Mouse (Mus musculus) G1E (cell line): ENCODE data around the gene Sf3a2.

Source experiments
- CTCF ChIP-seq: IDR thresholded peaks from 2 replicates; pipeline ENCODE4 v1.5.1; 2012; ENCODE audit warnings: low read depth, low read length, inconsistent platforms, mixed read lengths
- GATA2 ChIP-seq: IDR thresholded peaks from 2 replicates; pipeline ENCODE4 v1.6.1; 2012; ENCODE audit warnings: low read depth, low read length, inconsistent platforms, borderline replicate concordance
- POLR2AphosphoS5 ChIP-seq: IDR thresholded peaks from 2 replicates; pipeline ENCODE4 v1.6.1; 2012; ENCODE audit warnings: low read depth, low read length, inconsistent platforms; ENCODE audit not compliant: insufficient replicate concordance

- no peak for TF ChIP-seq CTCF
- no peak for TF ChIP-seq GATA2
- no peak for TF ChIP-seq POLR2AphosphoS5
Observed at GRCm38 (mm10) chr10:80838346-80838912, 40.4 kb downstream of the Sf3a2 start.
